18 mouse cellular contexts compared by ENCODE assay signal in the genomic region with DNA sequence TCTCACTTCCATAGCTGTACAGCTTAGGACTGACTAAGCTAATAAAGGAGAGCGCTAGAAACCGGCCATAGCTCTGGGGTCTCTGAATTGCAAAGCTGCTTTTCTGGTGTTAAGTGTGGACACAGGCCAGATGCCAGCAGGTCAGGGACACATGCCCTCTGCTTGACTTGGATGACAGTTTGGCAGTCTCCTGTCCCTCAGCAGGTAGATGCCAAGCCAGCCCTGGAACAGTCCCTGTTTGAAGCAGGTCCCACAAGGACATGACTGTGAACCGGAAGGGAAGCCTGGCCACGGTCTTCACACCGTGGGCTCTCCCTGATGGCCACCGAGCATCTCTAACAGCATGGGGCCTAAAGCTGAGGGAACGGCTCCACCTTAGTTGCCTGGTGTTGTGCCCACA. TPM values are rescaled to one million over a fixed set of nuclear protein-coding genes. Genes with fewer than 3 reads are reported as not detected.
DNase-seq lines count a peak whose midpoint lies in the region; ATAC-seq lines count a peak whose summit lies in the region.
"Had no signal": no experiment of that assay in that cellular context is flagged by ENCODE, and none has a peak within 500 bp of the region (broad histone marks: within the 10 kb centered on the region; RNA-seq: fewer than 3 reads in every experiment).

No protein-coding gene starts in this region.

- H3K27me3 ChIP-seq in hindbrain, embryonic 10.5 days (ENCODE audit: insufficient read depth, poor library complexity, severe bottlenecking): no peaks in the 10 kb centered on the region
- H3K27me3 ChIP-seq in hindbrain, embryonic 16.5 days (replicated peaks; ENCODE audit: control insufficient read depth, insufficient read depth, low read length): no peaks in the 10 kb centered on the region
- no peaks in the 10 kb centered on the region for H3K27me3 ChIP-seq in embryonic facial prominence, embryonic 13.5 days
- no peaks in the 10 kb centered on the region for H3K27me3 ChIP-seq in intestine, embryonic 16.5 days (replicated peaks; ENCODE audit: control insufficient read depth, insufficient read depth, low read length)
- H3K27me3 ChIP-seq: CH12.LX had no signal

- peak overlapping the region; percentile 50; the same call in 1 of the 2 replicates for H3K27ac ChIP-seq in hindbrain, embryonic 10.5 days
- no peak overlapping the region for H3K27ac ChIP-seq in hindbrain, embryonic 16.5 days (ENCODE audit: low read depth, low read length)
- peak overlapping the region; percentile 82 for H3K27ac ChIP-seq in embryonic facial prominence, embryonic 13.5 days
- H3K27ac ChIP-seq in intestine, embryonic 16.5 days (ENCODE audit: low read length): no peak overlapping the region
- H3K27ac ChIP-seq: hindbrain, postnatal 0 days; liver, embryonic 14.5 days had no signal

- H3K9ac ChIP-seq in hindbrain, embryonic 16.5 days (ENCODE audit: low read depth, low read length): no peak overlapping the region
- H3K9ac ChIP-seq in embryonic facial prominence, embryonic 13.5 days: no peak overlapping the region
- no peak overlapping the region for H3K9ac ChIP-seq in intestine, embryonic 16.5 days (ENCODE audit: low read depth, low read length)
- H3K9ac ChIP-seq: liver, embryonic 14.5 days had no signal

- WGBS in hindbrain, embryonic 10.5 days: 86% methylated on average over 7 of the region's 7 CpGs
- 83% methylated on average over 7 of the region's 7 CpGs for WGBS in hindbrain, embryonic 16.5 days
- WGBS in embryonic facial prominence, embryonic 13.5 days: 59% methylated on average over 7 of the region's 7 CpGs
- WGBS in intestine, embryonic 16.5 days: 86% methylated on average over 7 of the region's 7 CpGs

- DNase-seq in cerebellum, adult 11-12 months: peak; percentile 57
- no peak for DNase-seq in hindbrain, embryonic 10.5 days (ENCODE audit: low spot score)
- DNase-seq in brain, adult 2 months (ENCODE audit: low read depth, low spot score): peak; percentile 57
- no peak for DNase-seq in thymus, postnatal 4 days
- DNase-seq: adrenal gland, adult 2 months; gastrocnemius, postnatal 25 days; kidney, adult 8-10 months; kidney, postnatal 25 days; layer of hippocampus, adult 9-11 months; spleen, adult 18-20 months had no signal

- no peak overlapping the region for H3K4me3 ChIP-seq in hindbrain, embryonic 10.5 days
- H3K4me3 ChIP-seq in hindbrain, embryonic 16.5 days (ENCODE audit: low read length): no peak overlapping the region
- H3K4me3 ChIP-seq in embryonic facial prominence, embryonic 13.5 days: no peak overlapping the region
- H3K4me3 ChIP-seq in intestine, embryonic 16.5 days (ENCODE audit: low read length): no peak overlapping the region

- ATAC-seq in cerebellum, adult (ENCODE audit: insufficient number of reproducible peaks, low FRiP score, low TSS enrichment): no peak
- no peak for ATAC-seq in hindbrain, embryonic 16.5 days
- ATAC-seq in embryonic facial prominence, embryonic 13.5 days (ENCODE audit: insufficient number of reproducible peaks, insufficient read depth, low FRiP score, low TSS enrichment, low read depth): no peak
- ATAC-seq in intestine, embryonic 16.5 days: no peak
- ATAC-seq: hindbrain, postnatal 0 days; midbrain, embryonic 16.5 days had no signal

- H3K9me3 ChIP-seq in hindbrain, embryonic 10.5 days: no peaks in the 10 kb centered on the region
- H3K9me3 ChIP-seq in hindbrain, embryonic 16.5 days (ENCODE audit: control insufficient read depth, low read length): no peaks in the 10 kb centered on the region
- H3K9me3 ChIP-seq in embryonic facial prominence, embryonic 13.5 days: no peaks in the 10 kb centered on the region
- H3K9me3 ChIP-seq in intestine, embryonic 16.5 days (ENCODE audit: control insufficient read depth, low read length): no peaks in the 10 kb centered on the region

- H3K36me3 ChIP-seq in hindbrain, embryonic 10.5 days: peaks cover 35% of the 10 kb centered on the region
- peaks cover 10% of the 10 kb centered on the region; the same call in 1 of the 2 replicates for H3K36me3 ChIP-seq in hindbrain, embryonic 16.5 days (ENCODE audit: control insufficient read depth, insufficient read depth, low read length)
- peaks cover 26% of the 10 kb centered on the region for H3K36me3 ChIP-seq in embryonic facial prominence, embryonic 13.5 days
- 0 out of 2 replicates have a peak, but pooled peaks cover 7% of the 10 kb centered on the region for H3K36me3 ChIP-seq in intestine, embryonic 16.5 days (ENCODE audit: control insufficient read depth, insufficient read depth, low read length)

- no peak overlapping the region for H3K4me2 ChIP-seq in hindbrain, embryonic 16.5 days (ENCODE audit: low read length)
- H3K4me2 ChIP-seq in embryonic facial prominence, embryonic 13.5 days: peak overlapping the region; percentile 18; the same call in 1 of the 2 replicates
- no peak overlapping the region for H3K4me2 ChIP-seq in intestine, embryonic 16.5 days (ENCODE audit: low read depth, low read length)

- peaks cover 30% of the 10 kb centered on the region for H3K4me1 ChIP-seq in hindbrain, embryonic 10.5 days (replicated peaks)
- no peaks in the 10 kb centered on the region; the same call in 1 of the 2 replicates for H3K4me1 ChIP-seq in hindbrain, embryonic 16.5 days (ENCODE audit: control insufficient read depth, insufficient read depth, low read depth, low read length)
- peaks cover 40% of the 10 kb centered on the region for H3K4me1 ChIP-seq in embryonic facial prominence, embryonic 13.5 days
- no peaks in the 10 kb centered on the region for H3K4me1 ChIP-seq in intestine, embryonic 16.5 days (ENCODE audit: control insufficient read depth, insufficient read depth, low read length)

RNA-seq across cellular contexts. Expression of a gene that starts 17.7 kb away (rescaled TPM):
- 1.1 and 2.8 TPM in 2 replicates for polyA plus RNA-seq in hindbrain, embryonic 10.5 days (2016; fragmentation: Nextera tagmentation; extraction: Ambion mirVana)
- polyA plus RNA-seq in hindbrain, embryonic 16.5 days (2015; fragmentation: Nextera tagmentation; extraction: Ambion mirVana): 1.4 and 1.6 TPM in 2 replicates
- 1.9 and 2.1 TPM in 2 replicates for polyA plus RNA-seq in embryonic facial prominence, embryonic 13.5 days (2015; fragmentation: Nextera tagmentation; extraction: Ambion mirVana)
- polyA plus RNA-seq in intestine, embryonic 16.5 days (2015; fragmentation: Nextera tagmentation; extraction: Ambion mirVana): 1.6 TPM in 2 replicates
- polyA plus RNA-seq: adrenal gland, adult 2 months had no signal

Comparison
In these comparisons a context has a peak if more than half of its experiments do, and no peak if none do; other contexts are left out.
1. H3K27ac ChIP-seq: peak in hindbrain, embryonic 10.5 days (single experiment) and embryonic facial prominence, embryonic 13.5 days (single experiment); none in hindbrain, embryonic 16.5 days (single experiment) and intestine, embryonic 16.5 days (single experiment).
2. DNase-seq: peak in cerebellum, adult 11-12 months (single experiment) and brain, adult 2 months (single experiment); none in hindbrain, embryonic 10.5 days (single experiment) and thymus, postnatal 4 days (single experiment).